Mouse (Mus musculus) olfactory bulb, adult 2 months (tissue): ENCODE measurements around the gene Zfp335.

Source experiments
- CTCF ChIP-seq: fragments of 200-500 bp; IDR thresholded peaks from 2 replicates; pipeline ENCODE4 v1.5.1; 2012; ENCODE audit warnings: low read depth, mild to moderate bottlenecking, low read length, moderate library complexity; ENCODE audit not compliant: insufficient read depth
- POLR2A ChIP-seq: fragments of 200-500 bp; IDR thresholded peaks from 2 replicates; pipeline ENCODE4 v1.6.1; 2012; ENCODE audit warnings: mild to moderate bottlenecking, low read depth, low read length, moderate library complexity; ENCODE audit not compliant: insufficient read depth

- no peak for TF ChIP-seq CTCF
- TF ChIP-seq POLR2A = no peak
These were observed 1.0 kb downstream of the Zfp335 start for GRCm38 (mm10) chr2:164910360-164911061.
